Mouse (Mus musculus) intestine, embryonic 14.5 days (tissue): ENCODE data around the gene Zbtb16. TPM values are rescaled to one million over a fixed set of nuclear protein-coding genes. Genes with fewer than 3 reads are reported as not detected.

Experiments
- ATAC-seq: fragments of 200-750 bp; cut with Nextera tagmentation; replicated peaks from 2 replicates; pipeline ENCODE4 v1.8.0; 2017; ENCODE audit warnings: low read depth, moderate number of reproducible peaks, moderate TSS enrichment, moderate library complexity; ENCODE audit not compliant: low FRiP score, low TSS enrichment
- DNase-seq: peaks from one replicate; pipeline ENCODE4 v3.0.0-alpha.2; 2018; ENCODE audit warnings: low spot score
- H3K27ac ChIP-seq: fragments of 300-500 bp; sonication (generic); 2 replicates; pipeline ENCODE4 v1.5.1; 2014; ENCODE audit warnings: low read depth, mild to moderate bottlenecking, control low read depth
- H3K27me3 ChIP-seq: fragments of 300-500 bp; sonication (generic); replicated peaks from 2 replicates; pipeline ENCODE4 v1.6.1; 2014; ENCODE audit warnings: low read length, control low read depth; ENCODE audit not compliant: control insufficient read depth, insufficient read depth
- H3K36me3 ChIP-seq: fragments of 300-500 bp; sonication (generic); 2 replicates; pipeline ENCODE4 v1.6.1; 2014; ENCODE audit warnings: low read length, control low read depth; ENCODE audit not compliant: control insufficient read depth, insufficient read depth
- H3K4me1 ChIP-seq: fragments of 300-500 bp; sonication (generic); replicated peaks from 2 replicates; pipeline ENCODE4 v1.6.1; 2014; ENCODE audit warnings: low read length, control low read depth, mixed read lengths; ENCODE audit not compliant: control insufficient read depth, insufficient read depth
- H3K4me2 ChIP-seq: fragments of 300-500 bp; sonication (generic); 2 replicates; pipeline ENCODE4 v1.6.1; 2014; ENCODE audit warnings: low read length
- H3K4me3 ChIP-seq: fragments of 300-500 bp; sonication (generic); 2 replicates; pipeline ENCODE4 v1.5.1; 2014; ENCODE audit warnings: low read depth, low read length, control low read depth, mixed read lengths
- H3K9ac ChIP-seq: fragments of 300-500 bp; sonication (generic); 2 replicates; pipeline ENCODE4 v1.6.1; 2014; ENCODE audit warnings: mild to moderate bottlenecking, low read length
- H3K9me3 ChIP-seq: fragments of 300-500 bp; sonication (generic); 2 replicates; pipeline ENCODE4 v1.6.1; 2016; ENCODE audit warnings: low read length, control low read depth; ENCODE audit not compliant: control insufficient read depth
- WGBS: fragments of 180-500 bp; shearing (Covaris S2); extraction: QIAGEN DNeasy Blood & Tissue Kit; methylation state at CpG from one replicate; pipeline ENCODE4 v1.1.7; 2014; 5-methylcytosine and 5-hydroxymethylcytosine counted together
- polyA plus RNA-seq: library from polyadenylated mRNA; unstranded; fragments of >200 nt; fragmentation: Nextera tagmentation; extraction: Ambion mirVana; gene quantifications from 2 replicates; pipeline ENCODE4 v1.2.1, GENCODE M21; 2014

The Zbtb16 gene
- polyA plus RNA-seq, result 2.4 and 3.4 TPM in 2 replicates

- Histone ChIP-seq H3K9me3 (no peaks in the 10 kb centered on the region), H3K36me3 (no peaks in the 10 kb centered on the region), H3K4me2 (peak within 1 kb of the TSS; percentile 95), H3K4me3 (peak within 1 kb of the TSS; percentile 55), H3K27me3 (peaks cover 61% of the 10 kb centered on the region), H3K27ac (no peak within 1 kb of the TSS), H3K4me1 (peaks cover 18% of the 10 kb centered on the region), H3K9ac (peak within 1 kb of the TSS; percentile 45)
- WGBS, result under 1% methylated on average over 72 of the region's 78 CpGs
- ATAC-seq, result peak; percentile 85
- DNase-seq, result peak; percentile 86
Observed at GRCm38 (mm10) chr9:48835631-48836565, at the start of gene Zbtb16. TSS of gene Zbtb16 (minus strand) at chr9:48836222.

DNA sequence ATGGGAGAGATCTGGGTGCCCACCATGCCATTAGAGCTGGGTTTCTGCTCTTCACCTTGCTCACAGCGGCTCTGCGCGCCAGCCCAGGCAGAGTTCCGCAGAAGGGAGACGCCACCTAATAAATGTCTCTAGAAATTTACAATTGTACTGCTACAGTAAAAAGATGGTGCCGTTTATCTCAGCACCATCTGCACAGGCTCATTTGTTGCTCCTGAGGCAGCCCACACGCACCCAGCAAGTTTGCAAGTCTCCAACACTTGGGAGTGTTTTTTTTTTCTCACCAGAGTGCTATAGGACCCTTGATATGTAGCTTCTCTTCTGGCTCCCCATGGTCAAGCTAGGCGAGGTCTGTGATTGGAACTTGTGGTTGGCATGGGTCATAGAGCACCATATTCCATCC, 36.9 kb upstream of the Zbtb16 start:
- Histone ChIP-seq H3K4me2 (no peak overlapping the region), H3K27ac (no peak overlapping the region), H3K36me3 (no peaks in the 10 kb centered on the region), H3K27me3 (no peaks in the 10 kb centered on the region), H3K4me3 (no peak overlapping the region), H3K9me3 (no peaks in the 10 kb centered on the region), H3K4me1 (no peaks in the 10 kb centered on the region), H3K9ac (no peak overlapping the region)
- ATAC-seq (no peak), DNase-seq (no peak)
- WGBS, result 65% methylated on average over 8 of the region's 8 CpGs

DNA sequence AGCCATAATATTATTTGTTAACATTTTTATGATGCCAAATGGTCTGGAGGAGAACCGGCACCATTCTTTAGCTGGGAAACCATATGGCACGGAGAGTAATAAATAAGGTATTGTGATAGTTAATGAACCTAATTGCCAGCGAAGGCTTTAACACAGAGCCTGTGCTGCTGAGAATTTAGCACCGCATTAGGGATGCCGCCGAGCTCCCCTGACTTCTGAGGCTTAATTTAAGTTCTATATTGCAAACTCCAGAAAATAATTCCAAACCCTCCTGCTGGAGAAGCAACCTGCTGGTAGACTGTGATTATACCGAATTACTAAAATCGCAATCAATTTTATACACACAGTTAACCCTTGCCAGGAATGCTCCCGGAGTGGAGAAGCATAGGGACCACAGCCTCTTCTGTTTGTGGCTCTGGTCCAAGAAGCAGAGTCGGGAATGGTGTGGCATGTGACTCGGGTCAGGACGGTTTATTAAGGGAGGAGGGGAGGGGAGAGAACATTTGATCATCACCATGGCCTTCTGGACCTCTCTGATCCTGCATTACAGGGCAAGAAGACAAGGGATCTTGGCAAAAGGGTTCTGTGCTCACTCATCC, 30.6 kb upstream of the Zbtb16 start:
- H3K27ac ChIP-seq, result no peak overlapping the region
- no peak overlapping the region for H3K4me2 ChIP-seq
- no peaks in the 10 kb centered on the region for H3K9me3 ChIP-seq
- H3K4me1 ChIP-seq, result no peaks in the 10 kb centered on the region
- WGBS, result 54% methylated on average over 12 of the region's 12 CpGs
- H3K36me3 ChIP-seq, result no peaks in the 10 kb centered on the region
- H3K4me3 ChIP-seq, result no peak overlapping the region
- no peaks in the 10 kb centered on the region for H3K27me3 ChIP-seq
- no peak overlapping the region for H3K9ac ChIP-seq
- DNase-seq (no peak), ATAC-seq (no peak)

GRCm38 (mm10) chr9:48865235-48865634, 29.2 kb upstream of the Zbtb16 start:
- ATAC-seq (no peak), DNase-seq (no peak)
- WGBS, result 39% methylated on average over 9 of the region's 9 CpGs
- no peaks in the 10 kb centered on the region for H3K27me3 ChIP-seq
- H3K36me3 ChIP-seq, result no peaks in the 10 kb centered on the region
- H3K4me3 ChIP-seq, result no peak overlapping the region
- no peaks in the 10 kb centered on the region for H3K9me3 ChIP-seq
- H3K4me1 ChIP-seq, result no peaks in the 10 kb centered on the region
- no peak overlapping the region for H3K4me2 ChIP-seq
- H3K9ac ChIP-seq, result no peak overlapping the region
- H3K27ac ChIP-seq, result no peak overlapping the region

DNA sequence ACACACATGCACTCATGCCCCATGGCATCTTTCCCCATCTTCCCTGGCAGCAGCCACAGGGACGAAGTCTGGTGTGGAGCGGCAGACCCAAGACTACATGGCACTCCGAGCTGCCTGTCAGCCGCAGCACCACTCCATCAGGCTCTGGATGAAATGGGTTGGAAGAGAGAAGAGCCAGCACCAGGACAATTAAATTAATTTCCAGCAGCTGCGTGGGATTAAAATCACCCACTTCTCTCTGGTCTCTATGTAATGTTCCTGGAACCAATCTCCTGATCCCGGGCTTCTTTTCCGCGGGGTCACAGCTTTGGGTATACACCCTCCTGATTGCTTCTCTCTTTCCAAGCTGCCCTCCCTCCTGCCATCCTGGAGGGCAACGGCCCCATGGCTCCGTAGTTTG, 25.5 kb upstream of the Zbtb16 start:
- Histone ChIP-seq H3K4me1 (no peaks in the 10 kb centered on the region), H3K36me3 (no peaks in the 10 kb centered on the region), H3K4me2 (no peak overlapping the region), H3K4me3 (no peak overlapping the region), H3K9ac (no peak overlapping the region), H3K27me3 (no peaks in the 10 kb centered on the region), H3K9me3 (no peaks in the 10 kb centered on the region), H3K27ac (no peak overlapping the region)
- WGBS, result 92% methylated on average over 10 of the region's 10 CpGs
- ATAC-seq, result no peak
- DNase-seq, result no peak

GRCm38 (mm10) chr9:48860526-48860845, 24.5 kb upstream of the Zbtb16 start:
- Histone ChIP-seq H3K9me3 (no peaks in the 10 kb centered on the region), H3K36me3 (no peaks in the 10 kb centered on the region), H3K4me1 (no peaks in the 10 kb centered on the region), H3K9ac (no peak overlapping the region), H3K4me2 (no peak overlapping the region), H3K4me3 (no peak overlapping the region), H3K27me3 (no peaks in the 10 kb centered on the region), H3K27ac (no peak overlapping the region)
- DNase-seq (peak; percentile 82), ATAC-seq (peak; percentile 60; the same call in 1 of the 2 replicates)
- WGBS, result 4% methylated on average over 6 of the region's 6 CpGs

GRCm38 (mm10) chr9:48859828-48860525, 24.0 kb upstream of the Zbtb16 start:
- WGBS, result 27% methylated on average over 10 of the region's 10 CpGs
- ATAC-seq (peak; percentile 40; the same call in 1 of the 2 replicates), DNase-seq (no peak)
- Histone ChIP-seq H3K9me3 (no peaks in the 10 kb centered on the region), H3K36me3 (no peaks in the 10 kb centered on the region), H3K4me3 (no peak overlapping the region), H3K27me3 (no peaks in the 10 kb centered on the region), H3K9ac (no peak overlapping the region), H3K4me1 (no peaks in the 10 kb centered on the region), H3K4me2 (no peak overlapping the region), H3K27ac (no peak overlapping the region)

GRCm38 (mm10) chr9:48857944-48858343, 21.9 kb upstream of the Zbtb16 start:
- WGBS, result 77% methylated on average over 7 of the region's 7 CpGs

More at GRCm38 (mm10) chr9:48857944-48858343, 21.9 kb upstream of the Zbtb16 start:
- no peak for DNase-seq
- Histone ChIP-seq H3K36me3 (no peaks in the 10 kb centered on the region), H3K27me3 (no peaks in the 10 kb centered on the region), H3K4me2 (no peak overlapping the region), H3K4me1 (no peaks in the 10 kb centered on the region), H3K9me3 (no peaks in the 10 kb centered on the region), H3K9ac (no peak overlapping the region), H3K27ac (no peak overlapping the region), H3K4me3 (no peak overlapping the region)
- ATAC-seq, result no peak
